Mouse (Mus musculus): ENCODE data around the gene D130052B06Rik. TPM values are rescaled to one million over a fixed set of nuclear protein-coding genes. Genes with fewer than 3 reads are reported as not detected.

The D130052B06Rik gene
- polyA plus RNA-seq, 1 experiment from 2014 or later: not detected

GRCm38 (mm10) chr11:33670105-33670965 is 71.2 kb downstream of the D130052B06Rik start:
- H3K27me3 ChIP-seq: no peaks in the 10 kb centered on the region
- no peak overlapping the region for H3K4me2 ChIP-seq
- H3K4me1 ChIP-seq (replicated peaks): peaks cover 23% of the 10 kb centered on the region
- no peaks in the 10 kb centered on the region for H3K36me3 ChIP-seq
- WGBS: 49% methylated on average over 10 of the region's 10 CpGs
- no peak overlapping the region for H3K4me3 ChIP-seq
- H3K9me3 ChIP-seq: no peaks in the 10 kb centered on the region
- peak overlapping the region; percentile 40; the same call in 1 of the 2 replicates for H3K27ac ChIP-seq (replicated peaks)
- no peak overlapping the region for H3K9ac ChIP-seq
- ATAC-seq (ENCODE audit: low FRiP score, low read depth): peak; percentile 57; the same call in 1 of the 2 replicates

Other genes starting within 250 kb of the D130052B06Rik start
- gene Ranbp17, start 85.6 kb upstream of the D130052B06Rik start, polyA plus RNA-seq (2015; fragmentation: Nextera tagmentation; extraction: Ambion mirVana): 7.7 and 7.8 TPM in 2 replicates
- gene Gabrp, start 20.3 kb upstream of the D130052B06Rik start, polyA plus RNA-seq (2015; fragmentation: Nextera tagmentation; extraction: Ambion mirVana): not detected in 2 replicates